Comparison of ENCODE assay signal across 18 mouse cellular contexts in genomic region chr19:42611746-42612145, GRCm38 (mm10). TPM values are rescaled to one million over a fixed set of nuclear protein-coding genes. Genes with fewer than 3 reads are reported as not detected.
DNase-seq lines count a peak whose midpoint lies in the region; ATAC-seq and TF ChIP-seq lines count a peak whose summit lies in the region.
"Had no signal": no experiment of that assay in that cellular context is flagged by ENCODE, and none has a peak within 500 bp of the region (broad histone marks: within the 10 kb centered on the region; RNA-seq: fewer than 3 reads in every experiment).

No protein-coding gene starts in this region.

- H3K79me2 ChIP-seq in liver, adult 2 months (ENCODE audit: control insufficient read depth, insufficient read depth, low read length), result no peaks in the 10 kb centered on the region

- H3K36me3 ChIP-seq in embryonic facial prominence, embryonic 13.5 days, result no peaks in the 10 kb centered on the region
- H3K36me3 ChIP-seq in embryonic facial prominence, embryonic 10.5 days (replicated peaks), result no peaks in the 10 kb centered on the region
- H3K36me3 ChIP-seq in liver, adult 2 months (ENCODE audit: control insufficient read depth, insufficient read depth, low read length), result no peaks in the 10 kb centered on the region
- no peaks in the 10 kb centered on the region for H3K36me3 ChIP-seq in liver, embryonic 12.5 days
- no peaks in the 10 kb centered on the region for H3K36me3 ChIP-seq in stomach, embryonic 14.5 days (ENCODE audit: control insufficient read depth, insufficient read depth, low read length)
- H3K36me3 ChIP-seq: forebrain, embryonic 12.5 days; heart, embryonic 15.5 days; hindbrain, embryonic 13.5 days had no signal

- no peak for TF ChIP-seq POLR2A in liver, adult 2 months (IDR thresholded peaks at IDR 0.05; ENCODE audit: extremely low read depth, insufficient read depth, low read length)

- H3K4me2 ChIP-seq in embryonic facial prominence, embryonic 13.5 days, result no peak overlapping the region
- no peak overlapping the region for H3K4me2 ChIP-seq in liver, embryonic 12.5 days
- 0 out of 2 replicates have a peak overlapping the region, but pooled peaks have one; percentile 62 for H3K4me2 ChIP-seq in stomach, embryonic 14.5 days (replicated peaks; ENCODE audit: low read depth, low read length)

- no peaks in the 10 kb centered on the region for H3K9me3 ChIP-seq in embryonic facial prominence, embryonic 13.5 days
- H3K9me3 ChIP-seq in embryonic facial prominence, embryonic 10.5 days, result no peaks in the 10 kb centered on the region
- H3K9me3 ChIP-seq in liver, embryonic 12.5 days (replicated peaks), result no peaks in the 10 kb centered on the region
- no peaks in the 10 kb centered on the region for H3K9me3 ChIP-seq in stomach, embryonic 14.5 days (ENCODE audit: control insufficient read depth, low read depth, low read length)
- H3K9me3 ChIP-seq: forebrain, embryonic 12.5 days; heart, embryonic 15.5 days; hindbrain, embryonic 13.5 days had no signal

- H3K4me1 ChIP-seq in embryonic facial prominence, embryonic 13.5 days, result peaks cover 12% of the 10 kb centered on the region
- peaks cover 18% of the 10 kb centered on the region for H3K4me1 ChIP-seq in embryonic facial prominence, embryonic 10.5 days
- H3K4me1 ChIP-seq in liver, adult 2 months (ENCODE audit: control insufficient read depth, insufficient read depth, low read length), result peaks cover 6% of the 10 kb centered on the region; the same call in 1 of the 2 replicates
- peaks cover 9% of the 10 kb centered on the region; the same call in 1 of the 2 replicates for H3K4me1 ChIP-seq in liver, embryonic 12.5 days
- H3K4me1 ChIP-seq in stomach, embryonic 14.5 days (ENCODE audit: control insufficient read depth, insufficient read depth, low read length), result 0 out of 2 replicates have a peak, but pooled peaks cover 6% of the 10 kb centered on the region

- 0 out of 2 replicates have a peak overlapping the region, but pooled peaks have one; percentile 11 for H3K9ac ChIP-seq in embryonic facial prominence, embryonic 13.5 days
- no peak overlapping the region for H3K9ac ChIP-seq in liver, adult 2 months (ENCODE audit: low read depth, low read length)
- H3K9ac ChIP-seq in liver, embryonic 12.5 days, result no peak overlapping the region
- H3K9ac ChIP-seq in stomach, embryonic 14.5 days (replicated peaks; ENCODE audit: low read depth, low read length), result no peak overlapping the region
- H3K9ac ChIP-seq: forebrain, embryonic 12.5 days; hindbrain, embryonic 13.5 days had no signal

- H3K27ac ChIP-seq in embryonic facial prominence, embryonic 13.5 days, result no peak overlapping the region
- H3K27ac ChIP-seq in embryonic facial prominence, embryonic 10.5 days (replicated peaks), result no peak overlapping the region
- H3K27ac ChIP-seq in liver, adult 2 months (replicated peaks; ENCODE audit: insufficient read depth, low read depth, low read length), result no peak overlapping the region
- no peak overlapping the region for H3K27ac ChIP-seq in liver, embryonic 12.5 days
- H3K27ac ChIP-seq in stomach, embryonic 14.5 days (ENCODE audit: low read length), result no peak overlapping the region
- H3K27ac ChIP-seq: forebrain, embryonic 12.5 days; heart, embryonic 15.5 days; hindbrain, embryonic 13.5 days; hindbrain, postnatal 0 days had no signal

- peaks cover 25% of the 10 kb centered on the region for H3K27me3 ChIP-seq in embryonic facial prominence, embryonic 13.5 days
- H3K27me3 ChIP-seq in embryonic facial prominence, embryonic 10.5 days (replicated peaks; ENCODE audit: low read depth, poor library complexity, severe bottlenecking), result peaks cover 47% of the 10 kb centered on the region
- no peaks in the 10 kb centered on the region for H3K27me3 ChIP-seq in liver, adult 2 months (ENCODE audit: control insufficient read depth, insufficient read depth, low read length)
- H3K27me3 ChIP-seq in liver, embryonic 12.5 days (replicated peaks), result peaks cover 62% of the 10 kb centered on the region
- H3K27me3 ChIP-seq in stomach, embryonic 14.5 days (ENCODE audit: control insufficient read depth, insufficient read depth, low read length), result no peaks in the 10 kb centered on the region

- WGBS in embryonic facial prominence, embryonic 13.5 days, result 71% methylated on average over 4 of the region's 4 CpGs
- WGBS in embryonic facial prominence, embryonic 10.5 days, result 69% methylated on average over 4 of the region's 4 CpGs
- 28% methylated on average over 4 of the region's 4 CpGs for WGBS in liver, adult 2 months
- WGBS in liver, embryonic 12.5 days (ENCODE audit: insufficient replicate concordance), result 59% methylated on average over 4 of the region's 4 CpGs
- WGBS in stomach, embryonic 14.5 days, result 76% methylated on average over 4 of the region's 4 CpGs

- no peak overlapping the region for H3K4me3 ChIP-seq in embryonic facial prominence, embryonic 13.5 days
- H3K4me3 ChIP-seq in embryonic facial prominence, embryonic 10.5 days, result no peak overlapping the region
- no peak overlapping the region for H3K4me3 ChIP-seq in liver, adult 2 months (ENCODE audit: insufficient read depth, low read depth, low read length)
- no peak overlapping the region for H3K4me3 ChIP-seq in liver, embryonic 12.5 days
- H3K4me3 ChIP-seq in stomach, embryonic 14.5 days (ENCODE audit: low read depth, low read length), result no peak overlapping the region

- no peak for DNase-seq in embryonic facial prominence, embryonic 10.5 days (ENCODE audit: low spot score)
- DNase-seq in liver, adult 2 months (ENCODE audit: extremely low read depth, low read depth, low spot score), result peak; percentile 75
- no peak for DNase-seq in adrenal gland, adult (ENCODE audit: inconsistent age in 2 of 2, low spot score in 1 of 2)
- no peak for DNase-seq in cerebellum, adult 11-12 months
- DNase-seq: adrenal gland, postnatal 14 days; cerebellum, adult 2 months; gastrocnemius, postnatal 36 days; heart, adult 18-20 months; heart, postnatal 14 days had no signal

- ATAC-seq in embryonic facial prominence, embryonic 13.5 days (ENCODE audit: insufficient number of reproducible peaks, insufficient read depth, low FRiP score, low TSS enrichment, low read depth), result no peak
- no peak for ATAC-seq in liver, embryonic 12.5 days
- ATAC-seq in stomach, embryonic 14.5 days (ENCODE audit: insufficient number of reproducible peaks, insufficient read depth, low FRiP score, low read depth), result no peak
- ATAC-seq: forebrain, embryonic 16.5 days; hindbrain, postnatal 0 days had no signal

- TF ChIP-seq CTCF in liver, adult 2 months (IDR thresholded peaks at IDR 0.05; ENCODE audit: low read depth, low read length), result no peak

RNA-seq across cellular contexts. Expression of gene Loxl4, which starts 0.9 kb away (rescaled TPM):
- 1.7 and 2.9 TPM in 2 replicates for polyA plus RNA-seq in embryonic facial prominence, embryonic 13.5 days (2015; fragmentation: Nextera tagmentation; extraction: Ambion mirVana)
- polyA plus RNA-seq in embryonic facial prominence, embryonic 10.5 days (2016; fragmentation: Nextera tagmentation; extraction: Ambion mirVana), result 0.24 and 0.28 TPM in 2 replicates
- 0.74 and 1.1 TPM in 2 replicates for total RNA-seq in liver, adult 2 months (2014; rRNA removed)
- polyA plus RNA-seq in liver, adult 2 months (2012; rRNA removed), result 2.3 and 4.3 TPM in 2 replicates
- 0.08 and 0.11 TPM in 2 replicates for polyA plus RNA-seq in liver, embryonic 12.5 days (2016; fragmentation: Nextera tagmentation; extraction: Ambion mirVana)
- 3.0 TPM in 2 replicates for polyA plus RNA-seq in stomach, embryonic 14.5 days (2014; fragmentation: Nextera tagmentation; extraction: Ambion mirVana)
- total RNA-seq: hematopoietic stem cell, adult 5-6 weeks had no signal
- polyA plus RNA-seq: hindbrain, postnatal 0 days had no signal
